Mouse (Mus musculus): ENCODE data around the gene Gm8229. TPM values are rescaled to one million over a fixed set of nuclear protein-coding genes. Genes with fewer than 3 reads are reported as not detected.
"Not testable (repeated sequence)": the region's sequence is repeated elsewhere in the genome, so short reads cannot be mapped to it uniquely, and the experiment has no call there.

The Gm8229 gene
- polyA plus RNA-seq (2015; fragmentation: Nextera tagmentation; extraction: Ambion mirVana): not detected in 2 replicates

- not testable (repeated sequence) for ATAC-seq; H3K36me3 ChIP-seq (replicated peaks; ENCODE audit: insufficient read depth, low read length); H3K4me2 ChIP-seq (ENCODE audit: low read depth, low read length); DNase-seq; H3K9me3 ChIP-seq (ENCODE audit: low read length); H3K27ac ChIP-seq (ENCODE audit: low read depth); H3K27me3 ChIP-seq (ENCODE audit: insufficient read depth, low read length); H3K9ac ChIP-seq (replicated peaks); H3K4me1 ChIP-seq (ENCODE audit: insufficient read depth); H3K4me3 ChIP-seq (ENCODE audit: low read depth, low read length)
- 79% methylated on average over 4 of the region's 4 CpGs for WGBS (ENCODE audit: insufficient replicate concordance)
Measured at GRCm38 (mm10) chr14:44365057-44365456, at the start of gene Gm8229. TSS of gene Gm8229 (plus strand) at chr14:44365357.

- ATAC-seq; H3K27me3 ChIP-seq (ENCODE audit: insufficient read depth, low read length); H3K4me2 ChIP-seq (ENCODE audit: low read depth, low read length); H3K9me3 ChIP-seq (ENCODE audit: low read length); H3K9ac ChIP-seq (replicated peaks); DNase-seq; H3K36me3 ChIP-seq (replicated peaks; ENCODE audit: insufficient read depth, low read length); H3K4me1 ChIP-seq (ENCODE audit: insufficient read depth); H3K27ac ChIP-seq (ENCODE audit: low read depth); H3K4me3 ChIP-seq (ENCODE audit: low read depth, low read length): not testable (repeated sequence)
- WGBS (ENCODE audit: insufficient replicate concordance): no CpG with 5 or more reads among the region's 2 CpGs
Measured at GRCm38 (mm10) chr14:44338484-44338883, 26.7 kb upstream of the Gm8229 start, which contains the start of gene Gm5930. TSS of gene Gm5930 (minus strand) at chr14:44338584.

GRCm38 (mm10) chr14:44361416-44361815, 3.7 kb upstream of the Gm8229 start:
- H3K9ac ChIP-seq (replicated peaks); H3K27ac ChIP-seq (ENCODE audit: low read depth); H3K36me3 ChIP-seq (replicated peaks; ENCODE audit: insufficient read depth, low read length); H3K4me3 ChIP-seq (ENCODE audit: low read depth, low read length); H3K4me2 ChIP-seq (ENCODE audit: low read depth, low read length); ATAC-seq; H3K27me3 ChIP-seq (ENCODE audit: insufficient read depth, low read length); H3K4me1 ChIP-seq (ENCODE audit: insufficient read depth); DNase-seq; H3K9me3 ChIP-seq (ENCODE audit: low read length): not testable (repeated sequence)
- WGBS (ENCODE audit: insufficient replicate concordance): 0% methylated on average over 1 of the region's 2 CpGs
- peak; percentile 25 for TF ChIP-seq CTCF (IDR thresholded peaks at IDR 0.05; ENCODE audit: low read depth)

- H3K27me3 ChIP-seq (ENCODE audit: insufficient read depth, low read length); H3K4me1 ChIP-seq (ENCODE audit: insufficient read depth); H3K36me3 ChIP-seq (replicated peaks; ENCODE audit: insufficient read depth, low read length); H3K9me3 ChIP-seq (ENCODE audit: low read length); H3K27ac ChIP-seq (ENCODE audit: low read depth); H3K9ac ChIP-seq (replicated peaks); H3K4me2 ChIP-seq (ENCODE audit: low read depth, low read length); H3K4me3 ChIP-seq (ENCODE audit: low read depth, low read length); ATAC-seq; DNase-seq: not testable (repeated sequence)
- peak; percentile 31 for TF ChIP-seq CTCF (IDR thresholded peaks at IDR 0.05; ENCODE audit: low read depth)
Measured at GRCm38 (mm10) chr14:44362301-44362700, 2.9 kb upstream of the Gm8229 start.

- 58% methylated on average over 4 of the region's 4 CpGs for WGBS (ENCODE audit: insufficient replicate concordance)
- not testable (repeated sequence) for H3K36me3 ChIP-seq (replicated peaks; ENCODE audit: insufficient read depth, low read length); H3K27ac ChIP-seq (ENCODE audit: low read depth); H3K9ac ChIP-seq (replicated peaks); ATAC-seq; DNase-seq; H3K9me3 ChIP-seq (ENCODE audit: low read length); H3K4me2 ChIP-seq (ENCODE audit: low read depth, low read length); H3K4me3 ChIP-seq (ENCODE audit: low read depth, low read length); H3K27me3 ChIP-seq (ENCODE audit: insufficient read depth, low read length); H3K4me1 ChIP-seq (ENCODE audit: insufficient read depth)
Measured at GRCm38 (mm10) chr14:44384233-44384632, 19.1 kb downstream of the Gm8229 start.

- not testable (repeated sequence) for H3K4me3 ChIP-seq (ENCODE audit: low read depth, low read length); H3K4me2 ChIP-seq (ENCODE audit: low read depth, low read length); H3K9ac ChIP-seq (replicated peaks); H3K27ac ChIP-seq (ENCODE audit: low read depth); H3K9me3 ChIP-seq (ENCODE audit: low read length); H3K27me3 ChIP-seq (ENCODE audit: insufficient read depth, low read length); H3K4me1 ChIP-seq (ENCODE audit: insufficient read depth); DNase-seq; ATAC-seq; H3K36me3 ChIP-seq (replicated peaks; ENCODE audit: insufficient read depth, low read length)
- no CpG with 5 or more reads among the region's 2 CpGs for WGBS (ENCODE audit: insufficient replicate concordance)
Measured at GRCm38 (mm10) chr14:44410588-44410987, 45.4 kb downstream of the Gm8229 start, which contains the start of gene Gm3371. TSS of gene Gm3371 (minus strand) at chr14:44410688.

Other genes starting within 250 kb of the Gm8229 start
- not detected in 2 replicates for gene Gm3327, start 241.5 kb upstream of the Gm8229 start, polyA plus RNA-seq (2015; fragmentation: Nextera tagmentation; extraction: Ambion mirVana)
- not detected in 2 replicates for gene Gm8212, start 167.7 kb upstream of the Gm8229 start, polyA plus RNA-seq (2015; fragmentation: Nextera tagmentation; extraction: Ambion mirVana)
- gene 4930503E14Rik, start 152.1 kb upstream of the Gm8229 start, polyA plus RNA-seq (2015; fragmentation: Nextera tagmentation; extraction: Ambion mirVana): not detected in 2 replicates
- not detected in 2 replicates for gene Gm8220, start 79.8 kb upstream of the Gm8229 start, polyA plus RNA-seq (2015; fragmentation: Nextera tagmentation; extraction: Ambion mirVana)
- gene Gm5930, start 26.8 kb upstream of the Gm8229 start, polyA plus RNA-seq (2015; fragmentation: Nextera tagmentation; extraction: Ambion mirVana): not detected in 2 replicates
- gene Gm3371, start 45.3 kb downstream of the Gm8229 start, polyA plus RNA-seq (2015; fragmentation: Nextera tagmentation; extraction: Ambion mirVana): not detected in 2 replicates
- gene Gm8232, start 68.3 kb downstream of the Gm8229 start, polyA plus RNA-seq (2015; fragmentation: Nextera tagmentation; extraction: Ambion mirVana): not detected in 2 replicates
- not detected in 2 replicates for gene BC061237, start 127.1 kb downstream of the Gm8229 start, polyA plus RNA-seq (2015; fragmentation: Nextera tagmentation; extraction: Ambion mirVana)
- gene Gm17093, start 152.9 kb downstream of the Gm8229 start, polyA plus RNA-seq (2015; fragmentation: Nextera tagmentation; extraction: Ambion mirVana): not detected in 2 replicates
- not detected in 2 replicates for gene Gm8247, start 217.8 kb downstream of the Gm8229 start, polyA plus RNA-seq (2015; fragmentation: Nextera tagmentation; extraction: Ambion mirVana)

All from liver, postnatal 0 days (tissue).